Comparison of ENCODE assay signal across 8 mouse cellular contexts in the genomic region with DNA sequence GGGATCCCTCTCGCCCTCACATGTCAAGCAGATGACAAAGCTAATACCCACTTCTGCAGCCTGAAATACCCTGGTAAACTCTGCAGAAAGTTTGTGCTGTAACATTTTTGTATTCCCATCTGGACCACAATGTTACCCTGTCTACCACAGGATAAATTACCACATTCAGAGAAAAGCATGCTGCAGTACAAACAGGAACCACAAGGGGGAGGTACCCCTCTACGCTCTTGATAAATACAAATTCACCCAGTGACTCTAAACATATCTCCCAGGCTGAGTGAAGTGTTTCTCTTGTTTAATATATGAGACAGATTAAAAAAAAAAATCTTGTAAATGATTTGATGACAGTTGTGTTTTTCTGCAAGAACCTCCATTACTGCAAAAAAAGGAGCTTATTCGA.
DNase-seq lines count a peak whose midpoint lies in the region; ATAC-seq and TF ChIP-seq lines count a peak whose summit lies in the region.
"Not testable (repeated sequence)": the region's sequence is repeated elsewhere in the genome, so short reads cannot be mapped to it uniquely, and the experiment has no call there.

No protein-coding gene starts in this region.

- TF ChIP-seq CTCF in MEL (IDR thresholded peaks at IDR 0.05 in 2 of 3, conservative IDR thresholded peaks at IDR 0.05 in 1 of 3; ENCODE audit: control insufficient read depth in 1 of 3, insufficient read depth in 1 of 3, low read depth in 2 of 3, low read length in 3 of 3, poor library complexity in 1 of 3, severe bottlenecking in 1 of 3) = peak; percentile 8 to 48 (median 46); a peak in 4 of 6 replicates
- peak; percentile 46 for TF ChIP-seq CTCF in heart, adult 2 months (IDR thresholded peaks at IDR 0.05)
- peak; percentile 57 for TF ChIP-seq CTCF in intestine, postnatal 0 days (IDR thresholded peaks at IDR 0.05; ENCODE audit: low read depth)

- not testable (repeated sequence) for TF ChIP-seq POLR2A in MEL (IDR thresholded peaks at IDR 0.05; ENCODE audit: control insufficient read depth in 1 of 2, insufficient read depth in 1 of 2, low read depth in 1 of 2, low read length in 2 of 2, poor library complexity in 1 of 2); heart, adult 2 months (IDR thresholded peaks at IDR 0.05; ENCODE audit: insufficient read depth, low read depth, low read length)

- not testable (repeated sequence) for H3K9ac ChIP-seq in MEL (ENCODE audit: control insufficient read depth, low read depth, low read length, poor library complexity, severe bottlenecking); heart, adult 2 months (ENCODE audit: low read depth, low read length); intestine, postnatal 0 days (ENCODE audit: low read depth, low read length); midbrain, embryonic 14.5 days (replicated peaks; ENCODE audit: low read length)

- TF ChIP-seq EP300 in MEL (IDR thresholded peaks at IDR 0.05; ENCODE audit: low read depth in 1 of 2, low read length in 2 of 2); heart, adult 2 months (IDR thresholded peaks at IDR 0.05; ENCODE audit: insufficient read depth, low read depth, low read length): not testable (repeated sequence)

- 64% methylated on average over 3 of the region's 3 CpGs for WGBS in heart, adult 2 months
- WGBS in intestine, postnatal 0 days = 75% methylated on average over 3 of the region's 3 CpGs
- 89% methylated on average over 3 of the region's 3 CpGs for WGBS in midbrain, embryonic 14.5 days

- H3K79me2 ChIP-seq in MEL (ENCODE audit: control insufficient read depth, insufficient read depth, low read length, poor library complexity); heart, adult 2 months (replicated peaks; ENCODE audit: control insufficient read depth, insufficient read depth, low read length): not testable (repeated sequence)

- not testable (repeated sequence) for H3K9me3 ChIP-seq in MEL (replicated peaks; ENCODE audit: insufficient read depth, low read length); intestine, postnatal 0 days (ENCODE audit: control insufficient read depth); midbrain, embryonic 14.5 days (ENCODE audit: control insufficient read depth, low read length)

- peak; percentile 73 for DNase-seq in 416B (ENCODE audit: low read depth)
- peak; percentile 82 for DNase-seq in MEL (ENCODE audit: low read depth, low spot score)
- DNase-seq in embryo, embryonic 10.5 days (ENCODE audit: low spot score) = peak; percentile 54
- not testable (repeated sequence) for DNase-seq in heart, adult 2 months
- peak; percentile 30 for DNase-seq in liver
- DNase-seq in midbrain, embryonic 14.5 days = peak; percentile 63
- DNase-seq in thymus, postnatal 0 days (ENCODE audit: low spot score) = peak; percentile 73

- not testable (repeated sequence) for H3K4me2 ChIP-seq in intestine, postnatal 0 days (replicated peaks; ENCODE audit: low read depth); midbrain, embryonic 14.5 days (ENCODE audit: low read length)

- intact Hi-C loops in heart, adult 2 months (cut with DNase I) = not testable (repeated sequence)

- H3K27me3 ChIP-seq in MEL (ENCODE audit: control insufficient read depth in 1 of 2, insufficient read depth in 2 of 2, low read length in 2 of 2); heart, adult 2 months (ENCODE audit: control insufficient read depth, insufficient read depth, low read length); intestine, postnatal 0 days (replicated peaks; ENCODE audit: control insufficient read depth, insufficient read depth, low read length); midbrain, embryonic 14.5 days (ENCODE audit: control insufficient read depth, insufficient read depth, low read length): not testable (repeated sequence)

- not testable (repeated sequence) for ATAC-seq in intestine, postnatal 0 days; midbrain, embryonic 14.5 days (ENCODE audit: low FRiP score, low TSS enrichment)

- H3K4me1 ChIP-seq in MEL (ENCODE audit: control insufficient read depth in 1 of 2, insufficient read depth in 2 of 2, low read length in 2 of 2); heart, adult 2 months (ENCODE audit: control insufficient read depth, insufficient read depth, low read length); intestine, postnatal 0 days (replicated peaks; ENCODE audit: control insufficient read depth, insufficient read depth, low read length); midbrain, embryonic 14.5 days (ENCODE audit: control insufficient read depth, insufficient read depth, low read length): not testable (repeated sequence)

- H3K27ac ChIP-seq in MEL (ENCODE audit: control insufficient read depth, low read depth, low read length); heart, adult 2 months; intestine, postnatal 0 days (ENCODE audit: low read depth, low read length); midbrain, embryonic 14.5 days (replicated peaks; ENCODE audit: low read depth, low read length): not testable (repeated sequence)

- TF ChIP-seq RAD21 in MEL (IDR thresholded peaks at IDR 0.05; ENCODE audit: low read depth, low read length) = peak; percentile 44

- H3K4me3 ChIP-seq in MEL (ENCODE audit: control insufficient read depth in 1 of 2, insufficient read depth in 1 of 2, low read depth in 2 of 2, low read length in 2 of 2); heart, adult 2 months; intestine, postnatal 0 days (ENCODE audit: low read depth, low read length); midbrain, embryonic 14.5 days (replicated peaks; ENCODE audit: low read depth, low read length): not testable (repeated sequence)

- not testable (repeated sequence) for H3K36me3 ChIP-seq in MEL (ENCODE audit: control insufficient read depth in 1 of 2, insufficient read depth in 2 of 2, low read length in 2 of 2); heart, adult 2 months (ENCODE audit: control insufficient read depth, insufficient read depth, low read length); intestine, postnatal 0 days (ENCODE audit: control insufficient read depth, insufficient read depth); midbrain, embryonic 14.5 days (ENCODE audit: control insufficient read depth, insufficient read depth, low read length)

TF ChIP-seq in MEL, 35 proteins besides CTCF, POLR2A, EP300 and RAD21:
- TF ChIP-seq SMC3 (IDR thresholded peaks at IDR 0.05; ENCODE audit: low read depth, low read length) = peak; percentile 54
